Mouse (Mus musculus): ENCODE data around the gene Pfkfb1.
A peak's percentile ranks its signal among the peaks of the same experiment; 100 is the strongest.

DNA sequence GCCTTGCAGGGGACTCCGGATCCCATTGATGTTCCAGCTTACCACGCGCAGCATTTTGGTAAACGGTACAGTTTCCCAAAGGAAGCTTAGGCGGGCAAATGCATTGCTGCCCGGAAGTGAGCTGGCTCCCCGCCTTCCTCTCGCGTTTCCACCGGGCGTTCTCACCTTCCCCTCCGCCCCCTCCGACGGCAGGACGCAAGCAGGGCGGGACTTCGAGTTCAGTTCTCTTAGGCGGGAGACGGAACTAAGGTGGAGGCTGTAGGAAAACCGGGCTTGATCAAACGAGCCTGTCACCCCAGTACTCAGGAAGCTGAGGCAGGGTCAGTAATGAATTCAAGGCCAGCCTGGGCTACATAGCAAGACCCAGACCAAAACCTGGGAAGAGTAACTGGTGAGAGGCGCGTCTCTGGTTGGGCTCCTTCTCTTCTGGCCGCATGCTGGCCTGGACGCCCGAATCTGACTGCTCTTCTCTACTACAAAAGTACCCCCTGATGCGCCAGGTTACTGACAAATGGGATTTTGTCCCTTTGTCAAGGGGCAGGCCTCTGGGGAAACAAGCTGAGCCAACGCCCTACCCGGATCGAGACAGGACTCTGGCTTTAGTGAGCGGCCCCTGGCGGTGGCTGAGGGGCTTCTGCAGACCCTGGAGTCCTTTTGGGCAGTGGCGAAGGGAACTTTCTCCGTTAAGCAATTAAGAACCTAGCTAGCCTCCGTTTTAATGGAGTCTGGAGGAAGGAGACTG, at the start of gene Pfkfb1:
- peak; percentile 78 for TF ChIP-seq ELF1 (IDR thresholded peaks at IDR 0.05; ENCODE audit: low read depth, low read length)
- TF ChIP-seq CTCF (conservative IDR thresholded peaks at IDR 0.05 in 1 of 2, IDR thresholded peaks at IDR 0.05 in 1 of 2; ENCODE audit: low read depth in 2 of 2, low read length in 2 of 2): peak in 1 of 2 experiments; percentile 57; a peak in 2 of 4 replicates
- TF ChIP-seq SMC3 (IDR thresholded peaks at IDR 0.05; ENCODE audit: low read depth, low read length): 0 out of 2 replicates have a peak, but pooled peaks have one; percentile 11
- peak; percentile 83 for TF ChIP-seq POLR2A (IDR thresholded peaks at IDR 0.05; ENCODE audit: low read depth, low read length)
- 0 out of 2 replicates have a peak, but pooled peaks have one; percentile 59 for TF ChIP-seq POLR2AphosphoS2 (IDR thresholded peaks at IDR 0.05; ENCODE audit: low read depth, low read length)
- no peak for TF ChIP-seq MAX (IDR thresholded peaks at IDR 0.05; ENCODE audit: low read length)
- TF ChIP-seq USF1 (IDR thresholded peaks at IDR 0.05; ENCODE audit: low read depth, low read length): no peak
- peak; percentile 61 for TF ChIP-seq HCFC1 (IDR thresholded peaks at IDR 0.05; ENCODE audit: low read depth, low read length)
- TF ChIP-seq ZNF384 (IDR thresholded peaks at IDR 0.05; ENCODE audit: low read depth, low read length): no peak
- TF ChIP-seq BHLHE40 (IDR thresholded peaks at IDR 0.05; ENCODE audit: low read depth, low read length): no peak
- TF ChIP-seq RCOR1 (conservative IDR thresholded peaks at IDR 0.05; ENCODE audit: low read depth, low read length): no peak

Measured in CH12.LX (cell line).